Mouse (Mus musculus): ENCODE measurements around the gene Hcrt. TPM values are rescaled to one million over a fixed set of nuclear protein-coding genes. Genes with fewer than 3 reads are reported as not detected.

The Hcrt gene
- polyA plus RNA-seq, 1 experiment from 2014 or later = not detected

DNA sequence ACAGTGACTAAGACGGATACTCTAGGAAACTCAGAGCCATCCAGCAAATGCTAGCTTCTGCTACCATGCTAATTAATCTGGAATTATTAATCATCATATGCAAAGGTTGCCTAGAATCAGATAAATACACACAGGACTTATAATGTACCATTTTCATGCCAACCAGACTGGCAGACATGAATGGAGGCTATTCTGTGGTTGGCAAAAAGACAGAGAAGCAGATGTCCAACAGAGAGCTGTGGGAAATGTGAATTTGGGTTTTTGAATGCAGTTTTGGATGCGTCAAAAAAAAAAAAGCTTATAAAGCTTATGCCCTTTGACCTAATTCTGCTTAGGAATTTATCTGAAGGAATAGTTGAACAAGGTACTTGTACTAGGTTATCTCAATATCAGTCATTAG is 23.0 kb upstream of the Hcrt start:
- Histone ChIP-seq H3K36me3 (peaks cover 73% of the 10 kb centered on the region), H3K9me3 (no peaks in the 10 kb centered on the region), H3K4me3 (no peak overlapping the region), H3K27ac (no peak overlapping the region), H3K4me1 (peaks cover 12% of the 10 kb centered on the region), H3K4me2 (no peak overlapping the region), H3K9ac (no peak overlapping the region), H3K27me3 (no peaks in the 10 kb centered on the region)
- ATAC-seq (ENCODE audit: insufficient number of reproducible peaks, low FRiP score, low TSS enrichment, low read depth) = no peak
- 91% methylated on average over 2 of the region's 2 CpGs for WGBS

DNA sequence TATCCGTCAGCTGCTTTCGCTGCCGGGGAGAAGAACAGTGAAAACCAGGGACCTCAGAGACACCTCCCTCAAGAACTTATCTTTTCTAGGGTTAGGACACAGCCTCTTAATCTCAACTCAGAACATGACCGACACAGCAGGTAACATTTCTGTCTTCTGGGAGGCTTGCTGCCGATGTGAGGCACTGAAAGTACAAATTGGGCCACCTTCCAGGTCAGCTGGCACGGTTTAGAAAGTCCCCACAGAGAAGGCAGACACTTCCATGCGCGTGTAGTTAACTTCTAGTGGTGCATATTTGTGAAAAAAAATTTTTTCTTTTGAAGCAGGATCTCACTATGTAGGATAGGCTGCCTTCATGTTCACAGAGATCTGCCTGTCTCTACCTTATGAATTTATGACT is 21.6 kb upstream of the Hcrt start:
- 81% methylated on average over 8 of the region's 8 CpGs for WGBS
- H3K9ac ChIP-seq = no peak overlapping the region
- no peak overlapping the region for H3K4me3 ChIP-seq
- peaks cover under 1% of the 10 kb centered on the region; the same call in 1 of the 2 replicates for H3K4me1 ChIP-seq
- no peak overlapping the region for H3K4me2 ChIP-seq
- H3K27ac ChIP-seq = no peak overlapping the region
- no peak for ATAC-seq (ENCODE audit: insufficient number of reproducible peaks, low FRiP score, low TSS enrichment, low read depth)
- no peaks in the 10 kb centered on the region for H3K27me3 ChIP-seq
- H3K36me3 ChIP-seq = peaks cover 70% of the 10 kb centered on the region
- no peaks in the 10 kb centered on the region for H3K9me3 ChIP-seq

- Histone ChIP-seq H3K4me1 (no peaks in the 10 kb centered on the region), H3K36me3 (peaks cover 65% of the 10 kb centered on the region), H3K4me2 (no peak overlapping the region), H3K9ac (no peak overlapping the region), H3K9me3 (no peaks in the 10 kb centered on the region), H3K4me3 (no peak overlapping the region), H3K27ac (no peak overlapping the region), H3K27me3 (no peaks in the 10 kb centered on the region)
- no peak for ATAC-seq (ENCODE audit: insufficient number of reproducible peaks, low FRiP score, low TSS enrichment, low read depth)
- 89% methylated on average over 13 of the region's 13 CpGs for WGBS
Observed at GRCm38 (mm10) chr11:100782568-100782967, 19.8 kb upstream of the Hcrt start.

DNA sequence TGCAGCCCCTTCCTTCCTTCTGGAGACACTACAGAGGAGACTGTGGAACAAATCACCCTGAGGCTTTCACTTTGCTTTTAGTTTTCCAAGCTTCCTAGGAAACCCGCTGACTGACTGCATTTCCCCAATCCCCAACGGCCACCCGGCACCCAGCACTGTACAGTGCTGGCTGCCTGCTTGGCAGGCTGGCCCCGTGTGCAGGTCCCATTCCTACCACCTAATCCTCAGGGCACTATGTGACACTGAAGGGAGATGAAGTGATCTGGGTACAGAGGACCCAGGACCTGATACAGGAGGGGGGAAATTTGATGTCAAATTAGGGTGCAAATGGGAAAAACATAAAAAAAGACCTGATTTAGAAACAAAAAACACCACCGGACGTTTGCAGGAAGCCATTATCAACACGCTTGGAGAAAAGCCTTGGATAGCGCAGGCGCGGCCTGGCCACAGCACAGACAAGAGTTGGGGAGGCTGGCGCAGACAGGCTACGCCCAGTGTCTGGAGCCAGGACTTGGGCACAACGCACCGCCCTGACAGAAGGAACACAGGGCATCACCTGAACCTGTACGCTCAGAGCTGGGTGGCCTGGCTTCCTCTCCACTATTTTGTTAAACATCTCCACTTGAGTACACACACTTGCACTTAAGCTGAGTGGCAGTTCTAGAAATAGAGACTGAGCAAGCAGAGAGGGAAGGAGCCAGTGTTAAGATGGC is 19.2 kb upstream of the Hcrt start:
- ATAC-seq (ENCODE audit: insufficient number of reproducible peaks, low FRiP score, low TSS enrichment, low read depth) = no peak
- Histone ChIP-seq H3K36me3 (peaks cover 61% of the 10 kb centered on the region), H3K9ac (no peak overlapping the region), H3K9me3 (no peaks in the 10 kb centered on the region), H3K27ac (no peak overlapping the region), H3K4me1 (no peaks in the 10 kb centered on the region), H3K27me3 (no peaks in the 10 kb centered on the region), H3K4me2 (no peak overlapping the region), H3K4me3 (no peak overlapping the region)
- WGBS = 87% methylated on average over 15 of the region's 15 CpGs

- no peak overlapping the region for H3K9ac ChIP-seq
- 75% methylated on average over 8 of the region's 8 CpGs for WGBS
Observed at GRCm38 (mm10) chr11:100780247-100780646, 17.5 kb upstream of the Hcrt start.

DNA sequence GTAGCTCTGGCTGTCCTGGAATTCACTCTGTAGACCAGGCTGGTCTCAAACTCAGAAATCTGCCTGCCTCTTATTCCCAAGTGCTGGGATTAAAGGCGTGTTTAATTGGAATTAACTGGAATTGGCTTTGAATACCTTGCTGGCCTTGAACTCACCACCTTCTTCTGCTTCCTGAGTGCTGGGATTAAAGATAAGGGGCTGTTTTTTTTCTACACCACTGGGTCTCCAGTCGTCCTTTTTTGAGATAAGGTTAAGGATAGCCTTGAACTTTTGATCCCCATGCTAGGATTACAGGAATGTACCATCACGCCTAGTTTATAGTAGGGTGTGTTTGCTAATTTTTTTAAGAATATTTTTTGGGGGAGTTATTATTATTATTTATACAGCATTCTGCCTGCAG is 15.3 kb upstream of the Hcrt start:
- H3K9me3 ChIP-seq = no peaks in the 10 kb centered on the region
- H3K9ac ChIP-seq = no peak overlapping the region
- 69% methylated on average over 3 of the region's 3 CpGs for WGBS
- no peak overlapping the region for H3K4me3 ChIP-seq
- H3K4me1 ChIP-seq = no peaks in the 10 kb centered on the region
- H3K36me3 ChIP-seq = peaks cover 38% of the 10 kb centered on the region
- H3K27me3 ChIP-seq = no peaks in the 10 kb centered on the region
- ATAC-seq (ENCODE audit: insufficient number of reproducible peaks, low FRiP score, low TSS enrichment, low read depth) = no peak
- H3K27ac ChIP-seq = no peak overlapping the region
- no peak overlapping the region for H3K4me2 ChIP-seq

More at GRCm38 (mm10) chr11:100780247-100780646, 17.5 kb upstream of the Hcrt start:
- Histone ChIP-seq H3K9me3 (no peaks in the 10 kb centered on the region), H3K36me3 (peaks cover 52% of the 10 kb centered on the region), H3K27ac (no peak overlapping the region), H3K4me2 (no peak overlapping the region), H3K4me3 (no peak overlapping the region), H3K4me1 (no peaks in the 10 kb centered on the region), H3K27me3 (no peaks in the 10 kb centered on the region)
- ATAC-seq (ENCODE audit: insufficient number of reproducible peaks, low FRiP score, low TSS enrichment, low read depth) = no peak

GRCm38 (mm10) chr11:100775921-100776320 is 13.2 kb upstream of the Hcrt start:
- H3K4me1 ChIP-seq = no peaks in the 10 kb centered on the region
- no peak overlapping the region for H3K4me3 ChIP-seq
- ATAC-seq (ENCODE audit: insufficient number of reproducible peaks, low FRiP score, low TSS enrichment, low read depth) = no peak
- H3K9me3 ChIP-seq = no peaks in the 10 kb centered on the region
- no peak overlapping the region for H3K9ac ChIP-seq
- WGBS = 82% methylated on average over 10 of the region's 10 CpGs
- no peak overlapping the region for H3K27ac ChIP-seq
- no peaks in the 10 kb centered on the region for H3K27me3 ChIP-seq
- H3K36me3 ChIP-seq = peaks cover 17% of the 10 kb centered on the region
- H3K4me2 ChIP-seq = no peak overlapping the region

GRCm38 (mm10) chr11:100774261-100774660 is 11.5 kb upstream of the Hcrt start:
- Histone ChIP-seq H3K9ac (no peak overlapping the region), H3K27ac (no peak overlapping the region), H3K36me3 (peaks cover 8% of the 10 kb centered on the region), H3K4me3 (no peak overlapping the region), H3K4me1 (peaks cover 8% of the 10 kb centered on the region), H3K27me3 (no peaks in the 10 kb centered on the region), H3K9me3 (no peaks in the 10 kb centered on the region), H3K4me2 (no peak overlapping the region)
- no peak for ATAC-seq (ENCODE audit: insufficient number of reproducible peaks, low FRiP score, low TSS enrichment, low read depth)
- 79% methylated on average over 4 of the region's 4 CpGs for WGBS

- WGBS = 15% methylated on average over 17 of the region's 17 CpGs
- H3K36me3 ChIP-seq = no peaks in the 10 kb centered on the region
- H3K9ac ChIP-seq = peak within 1 kb of the TSS; percentile 49
- peak within 1 kb of the TSS; percentile 55 for H3K4me2 ChIP-seq
- H3K4me1 ChIP-seq = peaks cover 8% of the 10 kb centered on the region
- no peaks in the 10 kb centered on the region for H3K27me3 ChIP-seq
- H3K4me3 ChIP-seq = peak within 1 kb of the TSS; percentile 65
- peak; percentile 66; the same call in 1 of the 2 replicates for ATAC-seq (ENCODE audit: insufficient number of reproducible peaks, low FRiP score, low TSS enrichment, low read depth)
- no peaks in the 10 kb centered on the region for H3K9me3 ChIP-seq
- H3K27ac ChIP-seq = peak within 1 kb of the TSS; percentile 67; the same call in 1 of the 2 replicates
Observed at GRCm38 (mm10) chr11:100770646-100771408, 8.1 kb upstream of the Hcrt start, which contains the start of gene Ghdc. Gene Ghdc, minus strand, starts transcription at chr11:100770957.

- Histone ChIP-seq H3K9ac (peak overlapping the region; percentile 31; the same call in 1 of the 2 replicates), H3K9me3 (no peaks in the 10 kb centered on the region), H3K36me3 (no peaks in the 10 kb centered on the region), H3K27ac (0 out of 2 replicates have a peak overlapping the region, but pooled peaks have one; percentile 67), H3K4me3 (peak overlapping the region; percentile 65), H3K27me3 (no peaks in the 10 kb centered on the region), H3K4me1 (peaks cover 8% of the 10 kb centered on the region), H3K4me2 (peak overlapping the region; percentile 55)
- 52% methylated on average over 6 of the region's 6 CpGs for WGBS
- no peak for ATAC-seq (ENCODE audit: insufficient number of reproducible peaks, low FRiP score, low TSS enrichment, low read depth)
Observed at GRCm38 (mm10) chr11:100769980-100770379, 7.2 kb upstream of the Hcrt start.

GRCm38 (mm10) chr11:100767871-100768270 is 5.1 kb upstream of the Hcrt start:
- Histone ChIP-seq H3K9me3 (no peaks in the 10 kb centered on the region), H3K36me3 (no peaks in the 10 kb centered on the region), H3K4me3 (no peak overlapping the region), H3K9ac (no peak overlapping the region), H3K27me3 (peaks cover 3% of the 10 kb centered on the region; the same call in 1 of the 2 replicates), H3K4me2 (no peak overlapping the region), H3K4me1 (peaks cover 8% of the 10 kb centered on the region), H3K27ac (no peak overlapping the region)
- 91% methylated on average over 5 of the region's 5 CpGs for WGBS
- no peak for ATAC-seq (ENCODE audit: insufficient number of reproducible peaks, low FRiP score, low TSS enrichment, low read depth)

GRCm38 (mm10) chr11:100766726-100767125 is 4.0 kb upstream of the Hcrt start:
- no peaks in the 10 kb centered on the region for H3K36me3 ChIP-seq
- H3K4me3 ChIP-seq = no peak overlapping the region
- H3K9ac ChIP-seq = no peak overlapping the region
- H3K4me2 ChIP-seq = no peak overlapping the region
- H3K27ac ChIP-seq = no peak overlapping the region
- no peak for ATAC-seq (ENCODE audit: insufficient number of reproducible peaks, low FRiP score, low TSS enrichment, low read depth)
- H3K4me1 ChIP-seq = peaks cover 11% of the 10 kb centered on the region
- 78% methylated on average over 9 of the region's 9 CpGs for WGBS
- no peaks in the 10 kb centered on the region for H3K9me3 ChIP-seq
- H3K27me3 ChIP-seq = peaks cover 14% of the 10 kb centered on the region
